Mouse (Mus musculus) heart, adult 2 months (tissue): Measurements from ENCODE around the gene Hoxc8. TPM values are rescaled to one million over a fixed set of nuclear protein-coding genes. Genes with fewer than 3 reads are reported as not detected.

ENCODE experiments used
- DNase-seq, 2 experiments: peaks; one replicate each; pipeline ENCODE4 v3.0.0; 2021
- H3K27ac ChIP-seq: fragments of 200-600 bp; 2 replicates; pipeline ENCODE4 v1.8.1; 2022
- H3K27me3 ChIP-seq: fragments of 200-500 bp; 2 replicates; pipeline ENCODE4 v1.6.1; 2012; ENCODE audit warnings: mild to moderate bottlenecking, low read length, inconsistent platforms, mixed read lengths; ENCODE audit not compliant: control insufficient read depth, insufficient read depth
- H3K36me3 ChIP-seq: fragments of 200-500 bp; 2 replicates; pipeline ENCODE4 v1.6.1; 2012; ENCODE audit warnings: low read length, inconsistent platforms; ENCODE audit not compliant: control insufficient read depth, insufficient read depth
- H3K4me1 ChIP-seq: fragments of 200-500 bp; 2 replicates; pipeline ENCODE4 v1.6.1; 2011; ENCODE audit warnings: low read length; ENCODE audit not compliant: control insufficient read depth, insufficient read depth
- H3K4me3 ChIP-seq: fragments of 200-600 bp; 2 replicates; pipeline ENCODE4 v1.8.1; 2022
- H3K79me2 ChIP-seq: fragments of 200-500 bp; replicated peaks from 2 replicates; pipeline ENCODE4 v1.6.1; 2012; ENCODE audit warnings: mild to moderate bottlenecking, inconsistent platforms, low read length, moderate library complexity, mixed read lengths; ENCODE audit not compliant: control insufficient read depth, insufficient read depth
- H3K9ac ChIP-seq: fragments of 200-500 bp; 2 replicates; pipeline ENCODE4 v1.6.1; 2012; ENCODE audit warnings: low read depth, mild to moderate bottlenecking, control low read depth, inconsistent platforms, low read length, mixed read lengths
- CTCF ChIP-seq: fragments of 200-600 bp; IDR thresholded peaks from 2 replicates; pipeline ENCODE4 v1.8.1; 2022; ENCODE audit warnings: antibody characterized with exemption, mild to moderate bottlenecking, moderate library complexity
- EP300 ChIP-seq: fragments of 200-500 bp; IDR thresholded peaks from 2 replicates; pipeline ENCODE4 v1.6.1; 2011; ENCODE audit warnings: low read depth, low read length, control low read depth; ENCODE audit not compliant: insufficient read depth
- POLR2A ChIP-seq: fragments of 200-500 bp; IDR thresholded peaks from 2 replicates; pipeline ENCODE4 v1.6.1; 2011; ENCODE audit warnings: mild to moderate bottlenecking, low read depth, low read length, control low read depth; ENCODE audit not compliant: insufficient read depth
- WGBS: fragments of 180-500 bp; shearing (Covaris S2); methylation state at CpG from one replicate; pipeline ENCODE4 v1.1.7; 2018; 5-methylcytosine and 5-hydroxymethylcytosine counted together
- intact Hi-C: fragments of 180-260 bp; cut with DNase I; formaldehyde crosslinking; loops from one replicate; pipeline ENCODE4 v1.15.1; 2025
- polyA plus RNA-seq: library from polyadenylated mRNA; depleted of rRNA; stranded (reverse); fragments of >200 nt; gene quantifications from 2 replicates; pipeline ENCODE4 v1.2.3, GENCODE M21; 2012
- total RNA-seq, 2 experiments: library from RNA; stranded (reverse); gene quantifications; 2 replicates each; pipeline ENCODE4 v1.2.3; 2021

Hoxc8 gene
- total and polyA plus RNA-seq, 3 experiments: not detected

DNA sequence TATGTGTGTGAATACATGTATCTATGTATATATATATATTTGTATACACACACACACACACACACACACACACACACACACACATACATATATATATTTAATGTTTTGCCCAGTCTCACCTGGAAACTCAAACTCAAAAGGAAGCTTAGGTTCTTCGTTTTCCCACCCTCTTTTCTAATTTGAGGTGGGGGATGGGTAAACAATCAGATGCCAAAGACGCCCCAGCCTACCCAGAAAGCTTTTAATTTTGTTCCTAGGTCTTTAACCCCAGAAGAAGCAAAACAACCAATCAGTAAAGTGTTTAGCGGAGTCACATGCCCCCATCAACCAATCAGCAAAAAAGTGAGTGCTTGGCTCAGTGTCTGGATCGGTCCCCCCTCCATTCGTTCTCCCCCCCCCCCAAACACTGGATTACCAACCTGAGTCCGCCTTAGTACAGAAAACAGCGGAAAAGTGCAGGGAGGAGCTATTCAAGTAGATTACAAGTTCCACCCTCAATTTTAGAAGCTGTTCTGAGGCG, 30.6 kb downstream of the Hoxc8 start:
- Histone ChIP-seq H3K4me3 (no peak overlapping the region), H3K9ac (no peak overlapping the region), H3K4me1 (no peaks in the 10 kb centered on the region), H3K27me3 (peaks cover 18% of the 10 kb centered on the region), H3K36me3 (no peaks in the 10 kb centered on the region), H3K27ac (no peak overlapping the region), H3K79me2 (no peaks in the 10 kb centered on the region)
- DNase-seq: no peak
- WGBS: 5% methylated on average over 8 of the region's 8 CpGs
- TF ChIP-seq CTCF: no peak
- no peak for TF ChIP-seq POLR2A
- TF ChIP-seq EP300: no peak
- intact Hi-C loops: no loop called here

- Histone ChIP-seq H3K27ac (no peak overlapping the region), H3K4me3 (no peak overlapping the region), H3K4me1 (no peaks in the 10 kb centered on the region), H3K27me3 (peaks cover 20% of the 10 kb centered on the region), H3K9ac (no peak overlapping the region), H3K79me2 (no peaks in the 10 kb centered on the region), H3K36me3 (no peaks in the 10 kb centered on the region)
- DNase-seq: no peak
- 7% methylated on average over 8 of the region's 8 CpGs for WGBS
- TF ChIP-seq POLR2A (no peak), EP300 (no peak), CTCF (no peak)
- intact Hi-C loops: no loop called here
Observed at GRCm38 (mm10) chr15:103021544-103021943, 31.1 kb downstream of the Hoxc8 start.

GRCm38 (mm10) chr15:103024131-103024530, 33.7 kb downstream of the Hoxc8 start:
- Histone ChIP-seq H3K27me3 (peaks cover 28% of the 10 kb centered on the region), H3K36me3 (no peaks in the 10 kb centered on the region), H3K4me1 (no peaks in the 10 kb centered on the region), H3K4me3 (no peak overlapping the region), H3K9ac (no peak overlapping the region), H3K27ac (no peak overlapping the region), H3K79me2 (no peaks in the 10 kb centered on the region)
- intact Hi-C loops: no loop called here
- DNase-seq: no peak
- TF ChIP-seq CTCF (no peak), POLR2A (no peak), EP300 (no peak)
- 0% methylated on average over 2 of the region's 2 CpGs for WGBS

- WGBS: 3% methylated on average over 43 of the region's 43 CpGs
- no peak for DNase-seq
- H3K4me1 ChIP-seq: no peaks in the 10 kb centered on the region
- H3K4me3 ChIP-seq: no peak overlapping the region
- intact Hi-C loops: no loop called here
- H3K9ac ChIP-seq: no peak overlapping the region
- no peaks in the 10 kb centered on the region for H3K79me2 ChIP-seq
- TF ChIP-seq POLR2A (no peak), CTCF (no peak), EP300 (no peak)
- peaks cover 23% of the 10 kb centered on the region for H3K27me3 ChIP-seq
- H3K36me3 ChIP-seq: no peaks in the 10 kb centered on the region
- no peak overlapping the region for H3K27ac ChIP-seq
Observed at GRCm38 (mm10) chr15:103027266-103028235, 37.1 kb downstream of the Hoxc8 start.

DNA sequence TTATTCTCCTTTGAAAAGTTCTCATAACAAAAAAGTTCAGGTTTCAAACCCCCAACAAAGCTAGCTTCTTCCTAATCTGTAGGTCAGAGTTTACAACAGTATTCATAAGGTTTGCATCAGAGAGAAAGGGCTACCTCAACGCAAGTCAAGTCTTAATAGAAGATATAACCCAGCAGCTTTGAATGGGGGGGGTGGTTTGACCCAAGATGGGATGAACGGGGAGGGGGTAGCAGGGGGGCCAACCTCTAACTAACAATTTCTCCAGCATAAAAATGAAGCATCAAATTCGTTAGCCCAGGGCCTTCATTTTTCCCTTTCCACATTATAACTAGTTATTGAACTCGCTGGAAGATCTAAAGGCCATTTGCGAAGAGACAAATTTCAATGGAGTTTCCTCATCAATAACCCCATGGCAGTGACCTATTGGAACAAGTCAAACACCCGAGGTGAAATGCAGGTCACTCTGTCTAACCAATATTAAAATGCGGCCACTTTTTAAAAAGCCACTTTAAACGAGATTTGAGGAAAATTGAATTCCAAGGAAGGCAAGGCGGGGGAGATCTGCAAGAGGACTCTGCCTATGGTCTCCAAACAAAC, 38.6 kb downstream of the Hoxc8 start:
- H3K4me1 ChIP-seq: no peaks in the 10 kb centered on the region
- TF ChIP-seq POLR2A: no peak
- TF ChIP-seq EP300: no peak
- TF ChIP-seq CTCF: no peak
- H3K27me3 ChIP-seq: peaks cover 27% of the 10 kb centered on the region
- intact Hi-C loops: no loop called here
- no peak overlapping the region for H3K4me3 ChIP-seq
- no peaks in the 10 kb centered on the region for H3K36me3 ChIP-seq
- 26% methylated on average over 9 of the region's 9 CpGs for WGBS
- DNase-seq: no peak
- H3K9ac ChIP-seq: no peak overlapping the region
- H3K27ac ChIP-seq: no peak overlapping the region
- H3K79me2 ChIP-seq: no peaks in the 10 kb centered on the region
